ENCODE assay signal across 25 mouse cellular contexts in the genomic region with DNA sequence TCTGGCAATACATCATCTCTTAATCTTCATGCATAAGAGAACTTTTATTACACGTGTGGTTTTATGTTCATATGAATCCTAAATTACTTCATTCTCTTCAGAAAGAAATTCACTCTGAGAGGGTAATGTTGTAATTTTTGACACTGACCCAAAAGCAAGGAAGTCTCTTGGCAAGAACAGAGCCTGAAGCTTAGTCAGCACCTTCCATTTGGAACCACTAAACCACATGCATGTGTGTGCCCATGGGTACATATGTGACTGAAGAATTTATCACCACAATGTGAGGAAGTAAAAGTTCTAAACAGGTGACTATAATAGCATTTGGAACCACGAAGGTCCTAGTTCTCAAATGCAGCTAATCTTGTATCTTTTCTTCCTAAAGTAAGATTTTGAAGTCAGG.
A peak's percentile ranks its signal among the peaks of the same experiment; 100 is the strongest.
DNase-seq lines count a peak whose midpoint lies in the region; ATAC-seq lines count a peak whose summit lies in the region.
"Had no signal": no experiment of that assay in that cellular context is flagged by ENCODE, and none has a peak within 500 bp of the region (broad histone marks: within the 10 kb centered on the region; RNA-seq: fewer than 3 reads in every experiment).

No protein-coding gene starts in this region.

- DNase-seq in 3134 (ENCODE audit: extremely low read depth, insufficient read length, low spot score), result peak; percentile 43
- peak; percentile 74 for DNase-seq in 3T3-L1 (ENCODE audit: low read depth, low spot score)
- DNase-seq in adipocyte (ENCODE audit: low spot score), result peak; percentile 57
- DNase-seq in heart, postnatal 14 days, result no peak
- DNase-seq in lung, postnatal 14 days, result no peak
- no peak for DNase-seq in hindbrain, embryonic 11.5 days (ENCODE audit: low spot score)
- DNase-seq: adrenal gland, postnatal 10 days; adrenal gland, postnatal 36 days; cerebellum, adult 18-20 months; cerebellum, adult 9-10 months; cerebellum, postnatal 14 days; forebrain, postnatal 0 days; gastrocnemius, postnatal 36 days; heart, postnatal 10 days; heart, postnatal 4 days; kidney, adult 18-20 months had no signal

- no peaks in the 10 kb centered on the region for H3K4me1 ChIP-seq in hindbrain, embryonic 11.5 days (replicated peaks; ENCODE audit: control insufficient read depth, insufficient read depth, low read length)
- H3K4me1 ChIP-seq: heart, embryonic 15.5 days; hindbrain, embryonic 13.5 days had no signal

- H3K9me3 ChIP-seq in hindbrain, embryonic 11.5 days (ENCODE audit: control insufficient read depth, low read length), result no peaks in the 10 kb centered on the region
- H3K9me3 ChIP-seq: heart, embryonic 15.5 days; hindbrain, embryonic 13.5 days had no signal

- H3K4me2 ChIP-seq in hindbrain, embryonic 11.5 days (replicated peaks; ENCODE audit: low read depth, low read length), result no peak overlapping the region
- H3K4me2 ChIP-seq: heart, embryonic 11.5 days; heart, embryonic 15.5 days; hindbrain, embryonic 13.5 days had no signal

- no peak overlapping the region for H3K4me3 ChIP-seq in hindbrain, embryonic 11.5 days (ENCODE audit: low read depth, low read length)
- H3K4me3 ChIP-seq: heart, embryonic 15.5 days; hindbrain, embryonic 13.5 days had no signal

- intact Hi-C loops in heart, postnatal 14 days (cut with DNase I), result no loop called here

- 73% methylated on average over 2 of the region's 2 CpGs for WGBS in hindbrain, embryonic 11.5 days

- H3K9ac ChIP-seq in hindbrain, embryonic 11.5 days (ENCODE audit: low read depth, low read length), result no peak overlapping the region
- H3K9ac ChIP-seq: forebrain, postnatal 0 days; heart, embryonic 15.5 days; hindbrain, embryonic 13.5 days had no signal

- H3K27ac ChIP-seq in hindbrain, embryonic 11.5 days (ENCODE audit: low read depth, low read length), result no peak overlapping the region
- H3K27ac ChIP-seq: heart, embryonic 15.5 days; hindbrain, embryonic 13.5 days had no signal

- ATAC-seq in hindbrain, embryonic 11.5 days (ENCODE audit: low FRiP score), result no peak
- ATAC-seq: activated CD4-positive, CD25-positive, alpha-beta regulatory T cell, adult 4 months; CD4-positive, CD25-positive, alpha-beta regulatory T cell, adult 4 months; forebrain, embryonic 14.5 days; forebrain, postnatal 0 days; hindbrain, embryonic 16.5 days; inflammation-experienced regulatory T-cells, adult 6 months; intestine, embryonic 16.5 days had no signal

- no peaks in the 10 kb centered on the region for H3K36me3 ChIP-seq in hindbrain, embryonic 11.5 days (ENCODE audit: control insufficient read depth, insufficient read depth, low read length)
- H3K36me3 ChIP-seq: heart, embryonic 15.5 days; hindbrain, embryonic 13.5 days had no signal

- no peaks in the 10 kb centered on the region for H3K27me3 ChIP-seq in hindbrain, embryonic 11.5 days (ENCODE audit: control insufficient read depth, insufficient read depth, low read length)
- H3K27me3 ChIP-seq: heart, embryonic 15.5 days; hindbrain, embryonic 13.5 days had no signal

Comparison
In these comparisons a context has a peak if more than half of its experiments do, and no peak if none do; other contexts are left out.
1. DNase-seq: peak in 3134 (single experiment), 3T3-L1 (single experiment) and adipocyte (single experiment); none in heart, postnatal 14 days (0 of 2), lung, postnatal 14 days (single experiment) and hindbrain, embryonic 11.5 days (single experiment).